Mouse (Mus musculus) heart, embryonic 12.5 days (tissue): ENCODE measurements at regions not wholly inside any gene's neighbourhood (a gene's known extent, or its start where the extent isn't known, plus 50 kb on each side); places are given as distances from the start of the nearest gene placed in this dataset.

Experiments
- ATAC-seq: fragments of 200-750 bp; cut with Nextera tagmentation; 2 replicates; pipeline ENCODE4 v1.8.0; 2017; ENCODE audit warnings: moderate TSS enrichment, moderate library complexity; ENCODE audit not compliant: insufficient number of reproducible peaks, low FRiP score
- H3K27ac ChIP-seq: fragments of 300-500 bp; sonication (generic); 2 replicates; pipeline ENCODE4 v1.5.1; 2016; ENCODE audit warnings: mild to moderate bottlenecking, moderate library complexity; ENCODE audit not compliant: poor library complexity, severe bottlenecking
- H3K27me3 ChIP-seq: fragments of 300-500 bp; sonication (generic); replicated peaks from 2 replicates; pipeline ENCODE4 v1.6.1; 2016; ENCODE audit warnings: mild to moderate bottlenecking, moderate library complexity
- H3K36me3 ChIP-seq: fragments of 300-500 bp; sonication (generic); 2 replicates; pipeline ENCODE4 v1.6.1; 2016; ENCODE audit warnings: mild to moderate bottlenecking, moderate library complexity
- H3K4me1 ChIP-seq: fragments of 300-500 bp; sonication (generic); replicated peaks from 2 replicates; pipeline ENCODE4 v1.6.1; 2016; ENCODE audit warnings: mild to moderate bottlenecking
- H3K4me2 ChIP-seq: fragments of 300-500 bp; sonication (generic); 2 replicates; pipeline ENCODE4 v1.6.1; 2016; ENCODE audit warnings: mild to moderate bottlenecking, moderate library complexity
- H3K4me3 ChIP-seq: fragments of 300-500 bp; sonication (generic); 2 replicates; pipeline ENCODE4 v1.5.1; 2016; ENCODE audit warnings: mild to moderate bottlenecking
- H3K9ac ChIP-seq: fragments of 300-500 bp; sonication (generic); 2 replicates; pipeline ENCODE4 v1.6.1; 2016; ENCODE audit warnings: mild to moderate bottlenecking, moderate library complexity
- H3K9me3 ChIP-seq: fragments of 300-500 bp; sonication (generic); replicated peaks from 2 replicates; pipeline ENCODE4 v1.6.1; 2016; ENCODE audit warnings: mild to moderate bottlenecking, moderate library complexity
- WGBS: fragments of 180-500 bp; shearing (Covaris S2); methylation state at CpG from one replicate; pipeline ENCODE4 v1.1.7; 2016; 5-methylcytosine and 5-hydroxymethylcytosine counted together

- H3K9ac ChIP-seq: no peak overlapping the region
- no peak for ATAC-seq
- H3K4me1 ChIP-seq: 0 out of 2 replicates have a peak, but pooled peaks cover 5% of the 10 kb centered on the region
- H3K27ac ChIP-seq: no peak overlapping the region
- no peaks in the 10 kb centered on the region for H3K27me3 ChIP-seq
- H3K4me2 ChIP-seq: no peak overlapping the region
- 80% methylated on average over 7 of the region's 7 CpGs for WGBS
- H3K9me3 ChIP-seq: no peaks in the 10 kb centered on the region
- H3K4me3 ChIP-seq: no peak overlapping the region
- no peaks in the 10 kb centered on the region for H3K36me3 ChIP-seq
Observed at GRCm38 (mm10) chr1:77279566-77279965, 235.3 kb downstream of the Epha4 start.

- Histone ChIP-seq H3K9ac (no peak overlapping the region), H3K4me2 (no peak overlapping the region), H3K9me3 (no peaks in the 10 kb centered on the region), H3K27me3 (no peaks in the 10 kb centered on the region), H3K4me1 (0 out of 2 replicates have a peak, but pooled peaks cover 5% of the 10 kb centered on the region), H3K4me3 (no peak overlapping the region), H3K36me3 (no peaks in the 10 kb centered on the region), H3K27ac (no peak overlapping the region)
- ATAC-seq: no peak
- 87% methylated on average over 11 of the region's 11 CpGs for WGBS
Observed at GRCm38 (mm10) chr1:77280373-77281038, 234.4 kb downstream of the Epha4 start.

- Histone ChIP-seq H3K4me2 (no peak overlapping the region), H3K4me1 (0 out of 2 replicates have a peak, but pooled peaks cover 5% of the 10 kb centered on the region), H3K4me3 (no peak overlapping the region), H3K27me3 (no peaks in the 10 kb centered on the region), H3K36me3 (no peaks in the 10 kb centered on the region), H3K9ac (no peak overlapping the region), H3K9me3 (no peaks in the 10 kb centered on the region), H3K27ac (no peak overlapping the region)
- no peak for ATAC-seq
- WGBS: 62% methylated on average over 4 of the region's 4 CpGs
Observed at GRCm38 (mm10) chr1:77281741-77282140, 233.1 kb downstream of the Epha4 start.

GRCm38 (mm10) chr1:77298713-77299132 lies 216.2 kb downstream of the Epha4 start:
- Histone ChIP-seq H3K36me3 (no peaks in the 10 kb centered on the region), H3K4me2 (no peak overlapping the region), H3K27ac (no peak overlapping the region), H3K4me3 (no peak overlapping the region), H3K4me1 (0 out of 2 replicates have a peak, but pooled peaks cover 4% of the 10 kb centered on the region), H3K27me3 (no peaks in the 10 kb centered on the region), H3K9me3 (no peaks in the 10 kb centered on the region), H3K9ac (no peak overlapping the region)
- ATAC-seq: peak; percentile 91
- 36% methylated on average over 4 of the region's 4 CpGs for WGBS

GRCm38 (mm10) chr1:77300806-77301205 lies 214.1 kb downstream of the Epha4 start:
- no peak for ATAC-seq
- Histone ChIP-seq H3K4me1 (0 out of 2 replicates have a peak, but pooled peaks cover 4% of the 10 kb centered on the region), H3K27ac (no peak overlapping the region), H3K36me3 (no peaks in the 10 kb centered on the region), H3K4me3 (no peak overlapping the region), H3K4me2 (no peak overlapping the region), H3K27me3 (no peaks in the 10 kb centered on the region), H3K9me3 (no peaks in the 10 kb centered on the region), H3K9ac (no peak overlapping the region)
- WGBS: 26% methylated on average over 2 of the region's 2 CpGs

GRCm38 (mm10) chr1:77304770-77305169 lies 210.1 kb downstream of the Epha4 start:
- 89% methylated on average over 2 of the region's 2 CpGs for WGBS
- H3K9me3 ChIP-seq: no peaks in the 10 kb centered on the region

GRCm38 (mm10) chr1:77307745-77308144 lies 207.1 kb downstream of the Epha4 start:
- no peak overlapping the region for H3K9ac ChIP-seq
- no peaks in the 10 kb centered on the region for H3K27me3 ChIP-seq
- H3K4me2 ChIP-seq: no peak overlapping the region
- H3K4me1 ChIP-seq: no peaks in the 10 kb centered on the region
- no peaks in the 10 kb centered on the region for H3K9me3 ChIP-seq
- H3K36me3 ChIP-seq: no peaks in the 10 kb centered on the region
- no peak overlapping the region for H3K27ac ChIP-seq
- H3K4me3 ChIP-seq: no peak overlapping the region
- 75% methylated on average over 4 of the region's 4 CpGs for WGBS
- ATAC-seq: no peak

More at GRCm38 (mm10) chr1:77304770-77305169, 210.1 kb downstream of the Epha4 start:
- no peak overlapping the region for H3K4me3 ChIP-seq
- no peaks in the 10 kb centered on the region for H3K4me1 ChIP-seq
- no peak for ATAC-seq
- H3K36me3 ChIP-seq: no peaks in the 10 kb centered on the region
- H3K4me2 ChIP-seq: no peak overlapping the region
- H3K9ac ChIP-seq: no peak overlapping the region
- no peak overlapping the region for H3K27ac ChIP-seq
- H3K27me3 ChIP-seq: no peaks in the 10 kb centered on the region

GRCm38 (mm10) chr1:77313119-77313518 lies 201.8 kb downstream of the Epha4 start:
- H3K4me1 ChIP-seq: no peaks in the 10 kb centered on the region
- no peak overlapping the region for H3K9ac ChIP-seq
- H3K27me3 ChIP-seq: no peaks in the 10 kb centered on the region
- no peak overlapping the region for H3K4me3 ChIP-seq
- 61% methylated on average over 3 of the region's 3 CpGs for WGBS
- no peak for ATAC-seq
- no peak overlapping the region for H3K4me2 ChIP-seq
- no peaks in the 10 kb centered on the region for H3K36me3 ChIP-seq
- H3K9me3 ChIP-seq: no peaks in the 10 kb centered on the region
- no peak overlapping the region for H3K27ac ChIP-seq

- Histone ChIP-seq H3K36me3 (no peaks in the 10 kb centered on the region), H3K9me3 (no peaks in the 10 kb centered on the region), H3K4me2 (no peak overlapping the region), H3K9ac (no peak overlapping the region), H3K4me3 (no peak overlapping the region), H3K27ac (no peak overlapping the region), H3K27me3 (no peaks in the 10 kb centered on the region), H3K4me1 (no peaks in the 10 kb centered on the region)
- ATAC-seq: no peak
- 77% methylated on average over 3 of the region's 3 CpGs for WGBS
Observed at GRCm38 (mm10) chr1:77315347-77315746, 199.5 kb downstream of the Epha4 start.

GRCm38 (mm10) chr1:77316198-77316597 lies 198.7 kb downstream of the Epha4 start:
- Histone ChIP-seq H3K4me2 (no peak overlapping the region), H3K9me3 (no peaks in the 10 kb centered on the region), H3K4me3 (no peak overlapping the region), H3K36me3 (no peaks in the 10 kb centered on the region), H3K9ac (no peak overlapping the region), H3K27me3 (no peaks in the 10 kb centered on the region), H3K27ac (no peak overlapping the region), H3K4me1 (no peaks in the 10 kb centered on the region)
- 66% methylated on average over 9 of the region's 9 CpGs for WGBS
- ATAC-seq: no peak
